Mouse (Mus musculus): ENCODE results near the gene Ddx56. TPM values are rescaled to one million over a fixed set of nuclear protein-coding genes. Genes with fewer than 3 reads are reported as not detected.

The Ddx56 gene
- polyA plus RNA-seq (2015; fragmentation: Nextera tagmentation; extraction: Ambion mirVana): 73.2 and 75.3 TPM in 2 replicates

- peak; percentile 98 for ATAC-seq (replicated peaks; ENCODE audit: low FRiP score, low read depth)
- 2% methylated on average over 50 of the region's 50 CpGs for WGBS
- H3K27me3 ChIP-seq (ENCODE audit: insufficient read depth, low read length): no peaks in the 10 kb centered on the region
- peaks cover 39% of the 10 kb centered on the region for H3K36me3 ChIP-seq (ENCODE audit: insufficient read depth, low read length)
- H3K9ac ChIP-seq (ENCODE audit: low read depth, low read length): peak within 1 kb of the TSS; percentile 91
- peaks cover 8% of the 10 kb centered on the region for H3K4me1 ChIP-seq (replicated peaks; ENCODE audit: insufficient read depth, low read length)
- H3K4me3 ChIP-seq (replicated peaks; ENCODE audit: low read depth, low read length): peak within 1 kb of the TSS; percentile 98
- TF ChIP-seq CTCF (IDR thresholded peaks at IDR 0.05; ENCODE audit: low read depth): no peak
- peak within 1 kb of the TSS; percentile 92 for H3K27ac ChIP-seq
- peak within 1 kb of the TSS; percentile 91 for H3K4me2 ChIP-seq (ENCODE audit: low read length)
- H3K9me3 ChIP-seq (replicated peaks; ENCODE audit: low read length): no peaks in the 10 kb centered on the region
- DNase-seq (ENCODE audit: low spot score): peak; percentile 98
Measured at GRCm38 (mm10) chr11:6267320-6268254, at the start of gene Ddx56. Gene Ddx56, minus strand, starts transcription at chr11:6267772.

- no peaks in the 10 kb centered on the region for H3K9me3 ChIP-seq (replicated peaks; ENCODE audit: low read length)
- no peak for ATAC-seq (replicated peaks; ENCODE audit: low FRiP score, low read depth)
- no peak overlapping the region for H3K9ac ChIP-seq (ENCODE audit: low read depth, low read length)
- H3K4me3 ChIP-seq (replicated peaks; ENCODE audit: low read depth, low read length): no peak overlapping the region
- no peak overlapping the region for H3K27ac ChIP-seq
- H3K27me3 ChIP-seq (ENCODE audit: insufficient read depth, low read length): no peaks in the 10 kb centered on the region
- TF ChIP-seq CTCF (IDR thresholded peaks at IDR 0.05; ENCODE audit: low read depth): no peak
- 86% methylated on average over 11 of the region's 11 CpGs for WGBS
- no peak overlapping the region for H3K4me2 ChIP-seq (ENCODE audit: low read length)
- no peaks in the 10 kb centered on the region for H3K4me1 ChIP-seq (replicated peaks; ENCODE audit: insufficient read depth, low read length)
- DNase-seq (ENCODE audit: low spot score): no peak
- H3K36me3 ChIP-seq (ENCODE audit: insufficient read depth, low read length): peaks cover 27% of the 10 kb centered on the region
Measured at GRCm38 (mm10) chr11:6316821-6317220, 49.2 kb upstream of the Ddx56 start.

GRCm38 (mm10) chr11:6313874-6314406 is 46.4 kb upstream of the Ddx56 start:
- H3K27ac ChIP-seq: no peak overlapping the region
- no peak for ATAC-seq (replicated peaks; ENCODE audit: low FRiP score, low read depth)
- H3K9ac ChIP-seq (ENCODE audit: low read depth, low read length): no peak overlapping the region
- DNase-seq (ENCODE audit: low spot score): peak; percentile 42
- WGBS: 39% methylated on average over 7 of the region's 7 CpGs
- no peak overlapping the region for H3K4me2 ChIP-seq (ENCODE audit: low read length)
- no peaks in the 10 kb centered on the region for H3K4me1 ChIP-seq (replicated peaks; ENCODE audit: insufficient read depth, low read length)
- H3K36me3 ChIP-seq (ENCODE audit: insufficient read depth, low read length): peaks cover 31% of the 10 kb centered on the region
- no peaks in the 10 kb centered on the region for H3K9me3 ChIP-seq (replicated peaks; ENCODE audit: low read length)
- no peak overlapping the region for H3K4me3 ChIP-seq (replicated peaks; ENCODE audit: low read depth, low read length)
- no peak for TF ChIP-seq CTCF (IDR thresholded peaks at IDR 0.05; ENCODE audit: low read depth)
- H3K27me3 ChIP-seq (ENCODE audit: insufficient read depth, low read length): no peaks in the 10 kb centered on the region

GRCm38 (mm10) chr11:6308181-6308580 is 40.6 kb upstream of the Ddx56 start:
- no peaks in the 10 kb centered on the region for H3K4me1 ChIP-seq (replicated peaks; ENCODE audit: insufficient read depth, low read length)
- no peak overlapping the region for H3K4me3 ChIP-seq (replicated peaks; ENCODE audit: low read depth, low read length)
- TF ChIP-seq CTCF (IDR thresholded peaks at IDR 0.05; ENCODE audit: low read depth): no peak
- no peaks in the 10 kb centered on the region for H3K27me3 ChIP-seq (ENCODE audit: insufficient read depth, low read length)
- no peaks in the 10 kb centered on the region for H3K9me3 ChIP-seq (replicated peaks; ENCODE audit: low read length)
- no peak overlapping the region for H3K27ac ChIP-seq
- no peak overlapping the region for H3K4me2 ChIP-seq (ENCODE audit: low read length)
- 85% methylated on average over 4 of the region's 4 CpGs for WGBS
- ATAC-seq (replicated peaks; ENCODE audit: low FRiP score, low read depth) (peak; percentile 72), DNase-seq (ENCODE audit: low spot score) (no peak)
- no peak overlapping the region for H3K9ac ChIP-seq (ENCODE audit: low read depth, low read length)
- H3K36me3 ChIP-seq (ENCODE audit: insufficient read depth, low read length): peaks cover 7% of the 10 kb centered on the region

- ATAC-seq (replicated peaks; ENCODE audit: low FRiP score, low read depth): no peak
- no peak for TF ChIP-seq CTCF (IDR thresholded peaks at IDR 0.05; ENCODE audit: low read depth)
- Histone ChIP-seq H3K9ac (ENCODE audit: low read depth, low read length) (no peak overlapping the region), H3K4me2 (ENCODE audit: low read length) (no peak overlapping the region), H3K36me3 (ENCODE audit: insufficient read depth, low read length) (peaks cover 8% of the 10 kb centered on the region), H3K27ac (no peak overlapping the region), H3K27me3 (ENCODE audit: insufficient read depth, low read length) (no peaks in the 10 kb centered on the region), H3K4me3 (replicated peaks; ENCODE audit: low read depth, low read length) (no peak overlapping the region), H3K9me3 (replicated peaks; ENCODE audit: low read length) (no peaks in the 10 kb centered on the region), H3K4me1 (replicated peaks; ENCODE audit: insufficient read depth, low read length) (no peaks in the 10 kb centered on the region)
- 94% methylated on average over 1 of the region's 1 CpGs for WGBS
- DNase-seq (ENCODE audit: low spot score): no peak
Measured at GRCm38 (mm10) chr11:6305943-6306430, 38.4 kb upstream of the Ddx56 start.

GRCm38 (mm10) chr11:6302793-6303192 is 35.2 kb upstream of the Ddx56 start:
- H3K9ac ChIP-seq (ENCODE audit: low read depth, low read length): no peak overlapping the region
- TF ChIP-seq CTCF (IDR thresholded peaks at IDR 0.05; ENCODE audit: low read depth): no peak
- ATAC-seq (replicated peaks; ENCODE audit: low FRiP score, low read depth): 0 out of 2 replicates have a peak, but pooled peaks have one; percentile 33
- no peak overlapping the region for H3K27ac ChIP-seq
- H3K4me1 ChIP-seq (replicated peaks; ENCODE audit: insufficient read depth, low read length): no peaks in the 10 kb centered on the region
- H3K27me3 ChIP-seq (ENCODE audit: insufficient read depth, low read length): no peaks in the 10 kb centered on the region
- peaks cover 17% of the 10 kb centered on the region for H3K36me3 ChIP-seq (ENCODE audit: insufficient read depth, low read length)
- H3K4me3 ChIP-seq (replicated peaks; ENCODE audit: low read depth, low read length): no peak overlapping the region
- H3K9me3 ChIP-seq (replicated peaks; ENCODE audit: low read length): no peaks in the 10 kb centered on the region
- DNase-seq (ENCODE audit: low spot score): no peak
- H3K4me2 ChIP-seq (ENCODE audit: low read length): no peak overlapping the region
- 73% methylated on average over 2 of the region's 2 CpGs for WGBS

All from kidney, postnatal 0 days (tissue).